Mouse (Mus musculus) CH12.LX (cell line): Measurements from ENCODE around the gene Cdh13. TPM values are rescaled to one million over a fixed set of nuclear protein-coding genes. Genes with fewer than 3 reads are reported as not detected.

ENCODE experiments used
- DNase-seq: peaks from one replicate; pipeline ENCODE4 v3.0.0-alpha.2; 2013; ENCODE audit errors: extremely low read depth
- H3K27ac ChIP-seq: 2 replicates; pipeline ENCODE4 v1.5.1; 2012; ENCODE audit warnings: low read depth, mild to moderate bottlenecking, control low read depth, moderate library complexity; ENCODE audit not compliant: insufficient read depth
- H3K27me3 ChIP-seq: replicated peaks from 2 replicates; pipeline ENCODE3; 2012; ENCODE audit warnings: inconsistent platforms
- H3K36me3 ChIP-seq, 2 experiments: replicated peaks in 1 of 2; 2 replicates each; pipeline versions ENCODE3 to v1.6.1; 2012; ENCODE audit warnings: inconsistent platforms in 1 of 2, low read length in 1 of 2, mild to moderate bottlenecking in 1 of 2, mixed read lengths in 1 of 2, moderate library complexity in 1 of 2; ENCODE audit not compliant: control insufficient read depth in 1 of 2, insufficient read depth in 1 of 2
- H3K4me1 ChIP-seq, 2 experiments: 2 replicates each; pipeline ENCODE4 v1.6.1; 2012; ENCODE audit warnings: inconsistent platforms in 1 of 2, moderate library complexity in 1 of 2; ENCODE audit not compliant: insufficient read depth in 2 of 2, control insufficient read depth in 1 of 2
- H3K4me2 ChIP-seq: 2 replicates; pipeline ENCODE4 v1.6.1; 2012; ENCODE audit warnings: low read depth, mild to moderate bottlenecking, control low read depth; ENCODE audit not compliant: poor library complexity, insufficient read depth, severe bottlenecking
- H3K4me3 ChIP-seq, 3 experiments: fragments of 150-350 bp in 1 of 3; sonication (generic) in 1 of 3; replicated peaks in 1 of 3; 2 replicates each; pipeline versions ENCODE3 to v1.5.1; 2011 to 2012; ENCODE audit warnings: low read depth in 2 of 3, low read length in 2 of 3, mild to moderate bottlenecking in 2 of 3, moderate library complexity in 2 of 3, control low read depth in 1 of 3, improper control_type of control experiment in 1 of 3, inconsistent platforms in 1 of 3, mixed read lengths in 1 of 3; ENCODE audit not compliant: poor library complexity in 1 of 3
- H3K79me2 ChIP-seq: replicated peaks from 2 replicates; pipeline ENCODE4 v1.6.1; 2012; ENCODE audit warnings: mild to moderate bottlenecking, moderate library complexity; ENCODE audit not compliant: control insufficient read depth, poor library complexity, insufficient read depth, severe bottlenecking; ENCODE audit errors: extremely low read depth
- H3K9ac ChIP-seq: 2 replicates; pipeline ENCODE4 v1.6.1; 2012; ENCODE audit warnings: low read depth, mild to moderate bottlenecking, control low read depth, moderate library complexity; ENCODE audit not compliant: insufficient read depth
- H3K9me3 ChIP-seq: replicated peaks from 2 replicates; pipeline ENCODE3; 2012; ENCODE audit warnings: low read length, inconsistent platforms, mixed read lengths
- CHD2 ChIP-seq: IDR thresholded peaks from 2 replicates; pipeline ENCODE4 v1.6.1; 2011; ENCODE audit warnings: low read length, improper control_type of control experiment
- E2F4 ChIP-seq: IDR thresholded peaks from 2 replicates; pipeline ENCODE4 v1.6.1; 2011; ENCODE audit warnings: low read depth, low read length, improper control_type of control experiment; ENCODE audit not compliant: insufficient replicate concordance
- EP300 ChIP-seq: IDR thresholded peaks from 2 replicates; pipeline ENCODE4 v1.6.1; 2011; ENCODE audit warnings: low read length, improper control_type of control experiment
- ETS1 ChIP-seq: conservative IDR thresholded peaks from 2 replicates; pipeline ENCODE4 v1.6.1; 2012; ENCODE audit warnings: low read depth, mild to moderate bottlenecking, inconsistent platforms, low read length, improper control_type of control experiment, moderate library complexity
- GABPA ChIP-seq: IDR thresholded peaks from 2 replicates; pipeline ENCODE4 v1.6.1; 2012; ENCODE audit warnings: low read depth, low read length, improper control_type of control experiment, inconsistent platforms; ENCODE audit not compliant: insufficient replicate concordance
- HCFC1 ChIP-seq: IDR thresholded peaks from 2 replicates; pipeline ENCODE4 v1.6.1; 2012; ENCODE audit warnings: low read depth, mild to moderate bottlenecking, inconsistent platforms, low read length, improper control_type of control experiment
- IRF4 ChIP-seq: IDR thresholded peaks from 2 replicates; pipeline ENCODE4 v1.6.1; 2014; ENCODE audit warnings: low read depth, mild to moderate bottlenecking, inconsistent platforms, low read length, improper control_type of control experiment
- JUN ChIP-seq: IDR thresholded peaks from 2 replicates; pipeline ENCODE4 v1.6.1; 2011; ENCODE audit warnings: low read depth, mild to moderate bottlenecking, low read length, improper control_type of control experiment, moderate library complexity; ENCODE audit not compliant: insufficient read depth
- JUND ChIP-seq: conservative IDR thresholded peaks from 2 replicates; pipeline ENCODE4 v1.6.1; 2011; ENCODE audit warnings: low read depth, low read length, improper control_type of control experiment
- KAT2A ChIP-seq: IDR thresholded peaks from 2 replicates; pipeline ENCODE4 v1.6.1; 2012; ENCODE audit warnings: low read length, improper control_type of control experiment, inconsistent platforms; ENCODE audit not compliant: insufficient replicate concordance
- MAX ChIP-seq: IDR thresholded peaks from 2 replicates; pipeline ENCODE4 v1.6.1; 2011; ENCODE audit warnings: low read length, improper control_type of control experiment
- MAZ ChIP-seq: IDR thresholded peaks from 2 replicates; pipeline ENCODE4 v1.6.1; 2012; ENCODE audit warnings: low read depth, mild to moderate bottlenecking, inconsistent platforms, low read length, improper control_type of control experiment, moderate library complexity
- MEF2A ChIP-seq: IDR thresholded peaks from 2 replicates; pipeline ENCODE4 v1.6.1; 2014; ENCODE audit warnings: low read depth, mild to moderate bottlenecking, inconsistent platforms, low read length, improper control_type of control experiment, borderline replicate concordance
- MYC ChIP-seq: IDR thresholded peaks from 2 replicates; pipeline ENCODE4 v1.6.1; 2011; ENCODE audit warnings: low read depth, mild to moderate bottlenecking, improper control_type of control experiment, low read length
- NELFE ChIP-seq: IDR thresholded peaks from 2 replicates; pipeline ENCODE4 v1.6.1; 2011; ENCODE audit warnings: low read depth, low read length, improper control_type of control experiment
- PAX5 ChIP-seq: IDR thresholded peaks from 2 replicates; pipeline ENCODE4 v1.6.1; 2012; ENCODE audit warnings: low read length, inconsistent platforms, mixed read lengths
- POLR2A ChIP-seq: IDR thresholded peaks from 2 replicates; pipeline ENCODE4 v1.6.1; 2011; ENCODE audit warnings: low read depth, mild to moderate bottlenecking, improper control_type of control experiment, low read length
- POLR2AphosphoS2 ChIP-seq: IDR thresholded peaks from 2 replicates; pipeline ENCODE4 v1.6.1; 2011; ENCODE audit warnings: low read depth, low read length, improper control_type of control experiment
- RAD21 ChIP-seq: IDR thresholded peaks from 2 replicates; pipeline ENCODE4 v1.6.1; 2011; ENCODE audit warnings: low read depth, mild to moderate bottlenecking, low read length, improper control_type of control experiment, moderate library complexity
- RCOR1 ChIP-seq: conservative IDR thresholded peaks from 2 replicates; pipeline ENCODE4 v1.6.1; 2012; ENCODE audit warnings: low read depth, mild to moderate bottlenecking, inconsistent platforms, low read length, improper control_type of control experiment
- SIN3A ChIP-seq: IDR thresholded peaks from 2 replicates; pipeline ENCODE4 v1.6.1; 2012; ENCODE audit warnings: low read length, improper control_type of control experiment, inconsistent platforms
- SMC3 ChIP-seq: IDR thresholded peaks from 2 replicates; pipeline ENCODE4 v1.6.1; 2011; ENCODE audit warnings: low read depth, low read length, improper control_type of control experiment
- UBTF ChIP-seq: IDR thresholded peaks from 2 replicates; pipeline ENCODE4 v1.6.1; 2012; ENCODE audit warnings: low read depth, mild to moderate bottlenecking, inconsistent platforms, low read length, improper control_type of control experiment, moderate library complexity
- USF1 ChIP-seq: IDR thresholded peaks from 2 replicates; pipeline ENCODE4 v1.6.1; 2014; ENCODE audit warnings: low read depth, mild to moderate bottlenecking, inconsistent platforms, low read length, improper control_type of control experiment
- USF2 ChIP-seq: conservative IDR thresholded peaks from 2 replicates; pipeline ENCODE4 v1.6.1; 2011; ENCODE audit warnings: low read depth, low read length, improper control_type of control experiment
- ZKSCAN1 ChIP-seq: IDR thresholded peaks from 2 replicates; pipeline ENCODE4 v1.6.1; 2012; ENCODE audit warnings: low read depth, inconsistent platforms, low read length, improper control_type of control experiment, borderline replicate concordance
- ZMIZ1 ChIP-seq: IDR thresholded peaks from 2 replicates; pipeline ENCODE4 v1.6.1; 2012; ENCODE audit warnings: low read depth, mild to moderate bottlenecking, inconsistent platforms, low read length, improper control_type of control experiment
- ZNF384 ChIP-seq: IDR thresholded peaks from 2 replicates; pipeline ENCODE4 v1.6.1; 2012; ENCODE audit warnings: low read depth, low read length, improper control_type of control experiment, inconsistent platforms
- dilution Hi-C: fragments of 300-500 bp; cut with MboI; formaldehyde crosslinking; loops from 2 replicates; pipeline ENCODE4 v1.14.3; 2020; ENCODE audit warnings: low sequenced_read_pairs; ENCODE audit not compliant: extremely low pct_unique_long_range_greater_than_20kb, extremely low pct_ligation_motif_present
- in situ Hi-C: fragments of 300-500 bp; cut with MboI; formaldehyde crosslinking; loops from 3 replicates; pipeline ENCODE4 v1.14.3; 2019; ENCODE audit warnings: low sequenced_read_pairs, low pct_ligation_motif_present, low pct_unique_long_range_greater_than_20kb, mixed read lengths
- polyA plus RNA-seq: library from polyadenylated mRNA; unstranded; fragments of >175 nt; gene quantifications from 2 replicates; pipeline ENCODE4 v1.2.1, GENCODE M21; 2012; ENCODE audit warnings: low read depth; ENCODE audit not compliant: insufficient read length
- total RNA-seq, 2 experiments: library from RNA; depleted of rRNA; stranded (reverse); fragments of 300-350 nt in 1 of 2; fragments of >200 nt in 1 of 2; gene quantifications; 2 replicates each; pipeline ENCODE4 v1.2.3; 2012 to 2014

Cdh13 gene
- total and polyA plus RNA-seq, 3 experiments = not detected

DNA sequence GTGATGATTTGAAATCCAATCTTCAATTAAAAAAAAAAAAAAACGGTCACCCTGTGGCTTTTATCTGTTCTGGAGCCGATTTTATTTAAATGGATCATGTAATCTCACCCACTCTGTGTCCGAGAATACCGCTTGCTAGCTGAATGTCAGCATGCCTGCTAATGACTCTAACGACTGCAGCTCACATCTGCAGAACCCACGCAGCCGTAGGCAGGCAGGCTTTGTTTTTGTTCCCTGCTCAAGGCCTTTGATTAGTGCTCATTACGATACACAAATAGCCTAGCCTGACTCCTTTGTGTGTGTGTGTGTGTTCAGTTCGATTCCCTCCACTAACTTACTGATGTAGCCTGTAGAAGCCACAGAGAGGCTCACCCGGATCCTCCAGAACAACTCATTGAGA is 531.5 kb downstream of the Cdh13 start:
- TF ChIP-seq POLR2AphosphoS2 (no peak), EP300 (no peak), MAZ (no peak), JUN (no peak), GABPA (no peak), RCOR1 (no peak), KAT2A (no peak), HCFC1 (no peak), SMC3 (no peak), MAX (no peak), RAD21 (no peak), SIN3A (no peak), ZKSCAN1 (no peak)
- DNase-seq = no peak
- peaks cover 83% of the 10 kb centered on the region for H3K9me3 ChIP-seq
- H3K9ac ChIP-seq = no peak overlapping the region
- in situ Hi-C loops (no loop called here), dilution Hi-C loops (no loop called here)
- no peak overlapping the region for H3K27ac ChIP-seq
- no peaks in the 10 kb centered on the region for H3K4me1 ChIP-seq
- H3K36me3 ChIP-seq = no peaks in the 10 kb centered on the region
- H3K27me3 ChIP-seq = no peaks in the 10 kb centered on the region
- H3K79me2 ChIP-seq = no peaks in the 10 kb centered on the region
- no peak overlapping the region for H3K4me2 ChIP-seq
- H3K4me3 ChIP-seq = no peak overlapping the region

DNA sequence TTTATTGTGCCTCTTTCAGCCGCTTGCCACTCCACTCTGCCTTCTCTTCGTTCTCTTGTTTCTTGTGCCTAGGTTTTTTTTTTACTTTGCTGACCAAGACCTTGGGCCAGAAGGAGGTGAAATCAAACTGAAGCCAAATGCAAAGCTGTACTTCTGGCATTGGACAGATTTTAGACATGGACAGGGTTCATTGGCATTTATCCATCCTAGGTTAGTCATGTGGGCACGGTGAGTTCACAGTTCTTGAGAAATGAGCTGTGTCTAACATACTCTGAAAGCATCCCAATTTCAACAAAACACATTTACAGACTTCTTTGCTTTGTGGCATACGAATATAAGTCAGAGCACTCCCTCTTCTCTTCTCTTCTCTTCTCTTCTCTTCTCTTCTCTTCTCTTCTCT is 543.2 kb downstream of the Cdh13 start:
- no peak for TF ChIP-seq CHD2
- no peak for TF ChIP-seq USF2
- TF ChIP-seq MEF2A = no peak
- no peak for TF ChIP-seq KAT2A
- no peak for TF ChIP-seq ZNF384
- TF ChIP-seq IRF4 = no peak
- TF ChIP-seq E2F4 = no peak
- TF ChIP-seq USF1 = no peak
- no peak for TF ChIP-seq ZMIZ1
- no peak for TF ChIP-seq NELFE
- no peak for TF ChIP-seq UBTF
- no peak for TF ChIP-seq JUND
- TF ChIP-seq POLR2A = no peak
- no peak for TF ChIP-seq ETS1
- no peak for TF ChIP-seq MYC
- no peak for TF ChIP-seq JUN
- no peak for TF ChIP-seq PAX5
- no peak for TF ChIP-seq SIN3A
- peaks cover 72% of the 10 kb centered on the region for H3K9me3 ChIP-seq
- H3K4me2 ChIP-seq = no peak overlapping the region
- no peak overlapping the region for H3K9ac ChIP-seq
- no peak overlapping the region for H3K27ac ChIP-seq
- in situ Hi-C loops = no loop called here
- H3K4me1 ChIP-seq = no peaks in the 10 kb centered on the region
- no peaks in the 10 kb centered on the region for H3K79me2 ChIP-seq
- no peaks in the 10 kb centered on the region for H3K27me3 ChIP-seq
- H3K4me3 ChIP-seq = no peak overlapping the region
- no peaks in the 10 kb centered on the region for H3K36me3 ChIP-seq
- dilution Hi-C loops = no loop called here
- DNase-seq = no peak
